Mouse (Mus musculus) bone marrow macrophage, adult 2 months (primary cell): ENCODE data around the gene Zbtb5. TPM values are rescaled to one million over a fixed set of nuclear protein-coding genes. Genes with fewer than 3 reads are reported as not detected.
"Not testable (repeated sequence)": the region's sequence is repeated elsewhere in the genome, so short reads cannot be mapped to it uniquely, and the experiment has no call there.

ENCODE experiments used
- H3K27ac ChIP-seq: 2 replicates; pipeline ENCODE4 v1.5.1; 2012; ENCODE audit warnings: low read depth, low read length; ENCODE audit not compliant: insufficient read depth
- H3K4me1 ChIP-seq: 2 replicates; pipeline ENCODE4 v1.6.1; 2012; ENCODE audit warnings: low read length; ENCODE audit not compliant: control insufficient read depth, insufficient read depth
- H3K4me3 ChIP-seq: 2 replicates; pipeline ENCODE4 v1.5.1; 2012; ENCODE audit warnings: mild to moderate bottlenecking, low read length, moderate library complexity; ENCODE audit not compliant: insufficient read depth
- CTCF ChIP-seq: IDR thresholded peaks from 2 replicates; pipeline ENCODE4 v1.5.1; 2012; ENCODE audit warnings: low read depth, mild to moderate bottlenecking, low read length, moderate library complexity
- POLR2A ChIP-seq: IDR thresholded peaks from 2 replicates; pipeline ENCODE4 v1.6.1; 2012; ENCODE audit warnings: mild to moderate bottlenecking, low read depth, low read length, borderline replicate concordance
- polyA plus RNA-seq: library from polyadenylated mRNA; stranded (reverse); fragments of >200 nt; gene quantifications from 2 replicates; pipeline ENCODE4 v1.2.4, GENCODE M21; 2012; ENCODE audit not compliant: missing spikeins, insufficient read depth, insufficient read length

Gene Zbtb5
- polyA plus RNA-seq, 1 experiment, result 7.3 TPM

- no peak for TF ChIP-seq POLR2A
- no peak for TF ChIP-seq CTCF
- Histone ChIP-seq H3K27ac (peak overlapping the region; percentile 87; the same call in 1 of the 2 replicates), H3K4me3 (peak overlapping the region; percentile 95)
These were observed 1.3 kb upstream of the Zbtb5 start for GRCm38 (mm10) chr4:45013537-45013936.

GRCm38 (mm10) chr4:45013031-45013431, 819 bp upstream of the Zbtb5 start:
- Histone ChIP-seq H3K4me1 (peaks cover 13% of the 10 kb centered on the region), H3K4me3 (peak overlapping the region; percentile 95), H3K27ac (peak overlapping the region; percentile 87)
- TF ChIP-seq POLR2A, result no peak
- TF ChIP-seq CTCF, result no peak

More at GRCm38 (mm10) chr4:45013537-45013936, 1.3 kb upstream of the Zbtb5 start:
- H3K4me1 ChIP-seq, result peaks cover 13% of the 10 kb centered on the region

GRCm38 (mm10) chr4:45011581-45012104, 569 bp downstream of the Zbtb5 start:
- TF ChIP-seq POLR2A, result no peak
- no peak for TF ChIP-seq CTCF

GRCm38 (mm10) chr4:45010806-45011415, 1.3 kb downstream of the Zbtb5 start:
- TF ChIP-seq CTCF (no peak), POLR2A (no peak)
- H3K4me3 ChIP-seq, result peak overlapping the region; percentile 84
- H3K27ac ChIP-seq, result peak overlapping the region; percentile 64
- peaks cover 13% of the 10 kb centered on the region for H3K4me1 ChIP-seq

More at GRCm38 (mm10) chr4:45011581-45012104, 569 bp downstream of the Zbtb5 start:
- Histone ChIP-seq H3K4me1 (peaks cover 13% of the 10 kb centered on the region), H3K4me3 (peak overlapping the region; percentile 84), H3K27ac (peak overlapping the region; percentile 64)

- no peak for TF ChIP-seq CTCF
- TF ChIP-seq POLR2A, result no peak
- H3K27ac ChIP-seq, result no peak overlapping the region
- H3K4me1 ChIP-seq, result peaks cover 8% of the 10 kb centered on the region
- no peak overlapping the region for H3K4me3 ChIP-seq
These were observed 6.8 kb downstream of the Zbtb5 start for GRCm38 (mm10) chr4:45005452-45005851.

GRCm38 (mm10) chr4:45000001-45000400, 12.2 kb downstream of the Zbtb5 start:
- peaks cover 7% of the 10 kb centered on the region for H3K4me1 ChIP-seq
- H3K4me3 ChIP-seq, result no peak overlapping the region
- TF ChIP-seq CTCF, result no peak
- TF ChIP-seq POLR2A, result no peak
- H3K27ac ChIP-seq, result no peak overlapping the region

GRCm38 (mm10) chr4:44998071-44998470, 14.1 kb downstream of the Zbtb5 start:
- no peak overlapping the region for H3K4me3 ChIP-seq
- H3K4me1 ChIP-seq, result peaks cover 4% of the 10 kb centered on the region
- no peak overlapping the region for H3K27ac ChIP-seq
- TF ChIP-seq POLR2A (no peak), CTCF (no peak)

GRCm38 (mm10) chr4:44994776-44995175, 17.4 kb downstream of the Zbtb5 start:
- no peak overlapping the region for H3K4me3 ChIP-seq
- no peak overlapping the region for H3K27ac ChIP-seq
- TF ChIP-seq CTCF (no peak), POLR2A (no peak)
- peaks cover 4% of the 10 kb centered on the region for H3K4me1 ChIP-seq

GRCm38 (mm10) chr4:44993847-44994246, 18.4 kb downstream of the Zbtb5 start:
- Histone ChIP-seq H3K4me1 (peaks cover 4% of the 10 kb centered on the region), H3K4me3 (no peak overlapping the region), H3K27ac (no peak overlapping the region)
- TF ChIP-seq CTCF (no peak), POLR2A (no peak)

- H3K4me3 ChIP-seq, H3K4me1 ChIP-seq, H3K27ac ChIP-seq: not testable (repeated sequence)
These were observed 19.0 kb downstream of the Zbtb5 start for GRCm38 (mm10) chr4:44993179-44993578.

- H3K27ac ChIP-seq, result not testable (repeated sequence)
These were observed 19.9 kb downstream of the Zbtb5 start for GRCm38 (mm10) chr4:44992330-44992729.

More at GRCm38 (mm10) chr4:44992330-44992729, 19.9 kb downstream of the Zbtb5 start:
- H3K4me3 ChIP-seq, H3K4me1 ChIP-seq: not testable (repeated sequence)
